Mouse (Mus musculus): ENCODE results near the gene Lpar3.
"Not testable (repeated sequence)": the region's sequence is repeated elsewhere in the genome, so short reads cannot be mapped to it uniquely, and the experiment has no call there.

Lpar3 gene

DNA sequence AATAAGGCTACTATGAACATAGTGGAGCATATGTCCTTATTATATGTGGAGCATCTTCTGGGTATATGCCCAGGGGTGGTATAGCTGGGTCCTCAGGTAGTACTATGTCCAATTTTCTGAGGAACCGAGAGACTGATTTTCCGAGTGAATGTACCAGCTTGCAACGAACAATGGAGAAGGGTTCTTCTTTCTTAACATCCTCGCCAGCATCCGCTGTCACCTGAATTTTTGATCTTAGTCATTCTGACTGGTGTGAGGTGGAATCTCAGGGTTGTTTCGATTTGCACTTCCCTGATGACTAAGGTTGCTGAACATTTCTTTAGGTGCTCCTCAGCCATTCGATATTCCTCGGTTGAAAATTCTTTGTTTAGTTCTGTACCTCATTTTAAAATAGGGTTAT, 11.0 kb upstream of the Lpar3 start:
- not testable (repeated sequence) for DNase-seq (ENCODE audit: low spot score in 2 of 2)

DNA sequence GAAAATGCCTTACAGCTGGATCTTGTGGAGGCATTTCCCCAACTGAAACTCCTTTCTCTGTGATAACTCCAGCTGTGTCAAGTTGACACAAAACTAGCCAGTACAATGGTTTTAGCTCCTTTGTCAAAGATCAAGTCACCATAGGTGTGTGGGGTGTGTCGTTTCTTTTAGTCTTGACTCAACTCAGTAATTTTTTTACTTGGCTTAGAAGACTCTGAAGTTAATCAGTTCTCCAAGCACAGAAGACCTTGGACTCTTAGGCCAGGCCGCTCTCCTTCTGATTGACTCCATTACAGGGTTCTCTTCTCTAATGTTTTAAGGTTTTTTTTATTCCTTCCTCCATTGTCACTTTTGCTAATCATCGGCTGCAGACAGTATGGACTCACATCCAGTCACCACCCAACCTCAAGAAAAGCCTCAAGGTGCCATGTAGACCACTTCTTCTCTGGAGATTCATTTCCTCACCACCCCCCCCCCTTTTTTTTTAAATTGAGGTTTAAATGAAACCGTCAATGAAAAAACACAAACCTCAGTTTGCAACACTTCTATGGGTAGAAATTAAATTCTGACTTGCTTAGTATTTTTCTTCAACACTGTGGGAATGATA, 9.5 kb upstream of the Lpar3 start:
- DNase-seq (ENCODE audit: low spot score in 2 of 2) = no peak

DNA sequence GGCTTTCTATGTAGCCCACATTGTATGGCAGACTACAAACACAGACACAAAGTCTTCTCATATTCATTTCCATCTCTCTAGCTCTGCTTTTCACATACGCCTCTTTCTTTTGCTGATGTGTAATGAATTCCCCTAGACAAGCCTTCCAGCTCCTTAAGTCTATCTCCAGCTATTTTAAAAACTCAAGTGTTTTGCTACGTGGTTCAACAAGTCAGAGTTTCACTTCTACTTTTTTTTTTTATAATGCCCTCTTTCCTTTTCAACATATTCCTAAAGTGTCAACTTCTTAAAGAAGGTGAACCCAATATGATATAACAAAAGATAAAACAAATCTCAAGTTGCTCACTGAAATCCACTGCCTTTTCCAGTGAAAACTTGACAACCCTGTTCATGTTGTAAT, 8.8 kb upstream of the Lpar3 start:
- DNase-seq (ENCODE audit: low spot score in 2 of 2) = no peak

DNA sequence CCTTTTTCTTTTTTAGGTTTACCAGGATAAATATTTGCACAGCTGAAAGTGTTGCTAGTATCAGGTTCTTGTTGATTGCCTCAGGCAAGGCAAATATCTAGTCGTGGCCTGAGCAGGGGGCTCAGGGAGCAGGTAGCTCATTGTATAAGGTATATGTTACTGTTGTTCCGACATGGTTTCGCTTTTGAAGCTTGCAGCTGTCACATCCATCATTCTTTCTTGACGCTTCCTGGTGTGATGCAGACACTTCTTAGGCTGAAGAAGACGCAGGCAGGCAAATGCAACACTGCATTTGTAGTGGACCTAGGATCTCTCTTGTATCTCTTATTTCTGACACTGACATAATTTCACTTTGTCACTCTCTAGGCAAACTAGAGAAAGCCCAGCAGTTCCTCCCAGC, 7.4 kb upstream of the Lpar3 start:
- no peak for DNase-seq (ENCODE audit: low spot score in 2 of 2)

DNA sequence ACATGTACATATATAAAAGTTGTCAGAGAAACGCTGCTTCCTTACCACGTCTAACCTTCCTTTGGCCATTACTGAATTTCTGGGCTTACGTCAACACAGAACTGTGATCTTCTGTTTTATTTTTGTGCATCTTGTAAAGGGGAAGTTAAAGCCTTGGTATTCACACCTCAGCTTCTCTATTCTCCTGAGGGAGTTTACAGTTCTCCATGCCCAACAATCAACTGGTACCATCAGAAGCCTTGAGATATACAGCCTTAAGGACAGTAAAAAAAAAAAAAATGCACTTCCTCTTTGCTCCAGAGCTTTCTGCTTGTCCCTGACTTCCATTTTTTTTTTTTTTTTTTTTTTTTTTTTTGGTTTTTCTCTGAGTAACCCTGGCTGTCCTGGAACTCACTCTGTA, 4.2 kb upstream of the Lpar3 start:
- DNase-seq (ENCODE audit: low spot score in 2 of 2) = no peak

DNA sequence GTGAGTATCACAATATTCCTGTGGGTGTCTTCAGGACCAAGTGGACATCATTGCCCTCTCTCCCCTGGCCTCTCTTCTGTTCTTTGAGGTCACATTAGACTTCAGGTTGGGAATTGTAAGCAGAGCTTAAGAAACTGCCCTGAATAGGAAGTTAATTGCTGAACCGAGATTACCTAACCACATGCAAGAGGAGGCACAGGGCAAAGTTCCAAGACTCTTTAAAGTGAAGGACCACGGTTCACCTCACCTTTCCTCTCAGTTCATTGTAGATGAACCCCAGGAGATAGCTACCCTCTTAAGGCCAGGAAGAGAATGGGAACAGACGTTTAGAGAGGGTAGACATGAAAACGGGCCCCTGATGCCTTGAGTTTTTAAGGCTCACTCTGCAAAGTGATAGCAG, 3.5 kb downstream of the Lpar3 start:
- DNase-seq (ENCODE audit: low spot score in 2 of 2) = no peak

DNA sequence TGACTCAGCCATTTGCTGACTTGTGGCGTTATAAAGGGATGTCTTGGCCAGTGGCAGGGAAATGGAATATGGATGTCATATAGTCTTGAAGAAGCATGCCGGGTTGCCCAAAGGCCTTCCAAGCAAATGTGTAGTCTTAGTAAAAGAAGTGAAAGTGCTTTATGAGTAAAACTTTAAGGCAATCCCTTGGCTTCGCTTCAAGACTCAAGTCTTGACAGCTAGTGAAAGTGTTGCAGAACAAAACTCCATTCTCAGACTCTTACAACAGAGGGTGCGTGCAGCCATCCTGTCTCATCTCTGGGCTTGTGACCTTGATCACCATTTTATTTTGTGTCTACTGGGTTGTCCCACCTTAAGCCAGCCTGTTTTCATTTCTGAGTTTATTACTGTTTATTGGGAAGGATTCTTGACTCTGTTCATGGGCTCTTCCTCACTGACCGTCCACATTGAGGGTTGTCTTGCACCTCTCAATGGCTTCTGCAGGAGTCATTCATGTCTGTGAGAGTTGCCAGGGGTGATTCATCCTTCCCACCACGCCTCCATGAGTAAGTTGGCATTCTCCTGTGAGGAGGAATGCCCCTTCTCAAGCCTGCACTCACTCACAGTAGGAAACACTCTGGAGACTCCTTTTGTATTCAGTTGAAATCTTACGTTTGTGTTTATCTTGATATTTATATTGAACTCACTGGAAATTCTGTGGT, 4.4 kb downstream of the Lpar3 start:
- DNase-seq (ENCODE audit: low spot score in 2 of 2) = no peak

DNA sequence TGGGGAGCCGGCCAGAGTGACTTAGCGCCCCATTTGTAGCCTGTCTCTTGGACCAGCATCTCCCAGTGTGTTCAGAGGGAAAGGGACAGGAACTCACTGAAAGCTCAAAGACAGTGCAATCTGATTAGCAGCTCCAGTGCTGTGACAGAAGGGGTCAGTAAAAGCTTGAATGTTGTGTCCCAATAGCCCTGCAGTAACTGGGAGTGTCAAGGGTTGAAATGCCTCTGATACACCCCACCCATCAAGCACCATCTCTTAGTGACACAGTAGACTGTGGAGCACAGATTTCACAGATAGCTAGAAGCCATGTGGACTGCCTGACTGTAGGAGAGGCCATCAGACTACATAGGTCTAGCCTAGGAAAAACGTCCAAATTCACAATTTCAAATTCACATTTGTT, 6.7 kb downstream of the Lpar3 start:
- no peak for DNase-seq (ENCODE audit: low spot score in 2 of 2)

DNA sequence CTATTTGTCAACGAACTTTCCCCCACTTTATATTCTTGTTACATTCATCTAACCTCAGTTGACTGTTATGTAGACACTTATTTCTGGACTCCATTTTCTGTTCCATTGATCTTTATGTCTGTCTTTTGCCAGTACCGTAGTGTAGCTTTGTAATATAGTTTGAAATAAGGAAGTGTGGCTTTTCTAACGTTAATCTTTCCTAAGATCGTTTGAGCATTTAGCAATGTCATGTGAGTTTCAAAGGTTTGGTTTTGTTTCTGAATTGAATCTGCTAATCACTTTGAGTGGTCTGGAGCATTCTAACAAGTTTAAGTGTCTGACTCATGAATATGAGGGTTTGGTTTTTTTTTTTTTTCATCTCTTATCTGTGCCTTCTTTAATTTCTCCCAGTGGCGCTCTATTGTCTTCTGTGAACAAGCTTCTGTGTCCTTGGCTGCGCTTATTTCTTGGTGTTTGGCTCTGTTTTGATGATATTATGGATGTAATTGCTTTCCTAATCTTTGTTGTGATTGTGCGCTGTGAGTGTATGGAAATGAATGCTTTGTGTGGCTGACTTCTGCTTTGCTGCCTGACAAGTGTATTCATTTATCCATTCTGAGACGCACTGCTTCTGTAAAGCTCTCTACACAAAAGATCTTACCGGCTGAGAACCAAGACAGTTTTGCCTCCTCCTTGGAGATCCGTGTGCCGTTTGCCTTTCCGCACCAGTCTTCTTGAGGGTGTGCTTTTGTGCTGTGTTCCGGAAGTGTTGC, 8.0 kb downstream of the Lpar3 start:
- DNase-seq (ENCODE audit: low spot score in 2 of 2) = no peak

DNA sequence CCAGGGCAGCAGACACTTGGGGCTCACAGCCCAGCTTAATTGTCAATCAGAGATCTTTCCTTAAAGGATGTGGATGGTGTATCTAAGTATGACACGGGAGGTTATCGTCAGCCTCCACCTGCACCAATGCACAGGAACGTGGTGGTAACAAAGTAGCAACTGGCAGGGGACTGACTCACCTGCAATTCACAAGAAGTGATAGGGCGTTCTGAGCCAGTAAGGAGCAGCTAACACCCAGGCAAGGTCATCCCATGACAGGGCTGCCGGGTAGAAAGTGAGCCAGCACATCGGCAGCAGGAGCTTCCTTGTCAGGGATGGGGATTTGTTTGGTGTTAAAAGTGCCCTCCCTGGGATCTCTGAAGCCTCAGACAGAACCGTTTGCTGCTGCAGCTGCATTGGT, 11.9 kb downstream of the Lpar3 start:
- DNase-seq (ENCODE audit: low spot score in 2 of 2) = no peak

DNA sequence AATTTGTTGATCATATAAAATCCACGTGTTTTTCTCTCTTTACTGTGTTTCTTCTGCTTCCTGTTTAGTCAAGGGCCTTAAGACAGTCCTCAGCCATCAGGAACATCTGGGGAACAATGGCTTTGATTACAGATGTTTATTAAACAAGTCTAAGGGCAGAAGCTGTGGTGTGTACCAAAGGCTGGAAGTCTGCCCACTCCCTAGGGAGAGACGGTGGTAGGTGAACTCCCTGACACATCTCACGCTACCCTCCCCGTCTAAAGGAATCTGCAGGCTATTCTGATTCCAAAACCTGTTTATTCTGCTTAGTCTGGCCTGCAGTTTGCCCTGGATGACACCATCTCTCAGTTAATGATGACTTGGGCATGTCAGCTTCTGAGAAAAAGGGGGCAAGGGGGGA, 13.0 kb downstream of the Lpar3 start:
- DNase-seq (ENCODE audit: low spot score in 2 of 2) = no peak

DNA sequence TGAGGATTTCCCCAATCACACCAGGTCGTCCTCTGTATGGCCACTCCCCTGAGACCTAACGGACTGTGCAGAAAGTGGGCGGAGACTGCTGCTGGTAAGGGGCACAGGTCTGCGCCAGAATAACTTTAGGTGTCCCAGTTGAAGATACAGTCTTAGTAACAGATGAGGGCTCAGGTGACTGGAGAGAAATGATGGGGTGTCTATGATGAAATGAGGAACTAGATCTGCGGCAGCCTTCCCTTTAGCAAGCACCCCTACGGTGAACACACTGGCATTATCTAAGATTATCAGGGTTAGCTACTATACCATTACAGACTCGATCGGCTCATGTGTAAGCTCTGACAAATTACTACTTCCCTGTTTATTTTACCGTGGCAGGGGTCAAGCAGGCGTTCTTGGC, 13.8 kb downstream of the Lpar3 start:
- no peak for DNase-seq (ENCODE audit: low spot score in 2 of 2)

DNA sequence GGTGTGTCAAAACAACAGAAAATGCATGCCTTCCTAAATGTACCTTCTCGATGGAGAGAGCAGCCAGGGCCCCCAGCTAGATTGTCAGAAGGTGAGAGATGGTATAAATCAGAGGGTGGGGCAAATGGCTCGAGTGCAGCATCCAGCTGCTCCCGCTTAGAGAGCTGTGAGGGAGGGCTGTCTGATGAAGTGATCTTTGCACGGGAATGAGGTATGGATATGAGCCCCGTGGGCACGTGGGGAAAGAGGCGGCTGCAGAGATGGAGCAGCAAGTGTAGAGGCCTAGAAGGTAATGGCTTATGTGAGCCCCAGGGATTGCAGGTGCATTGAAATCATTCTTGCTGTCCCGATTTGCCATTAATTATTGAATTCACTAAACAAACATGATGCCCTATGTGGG, 15.5 kb downstream of the Lpar3 start:
- DNase-seq (ENCODE audit: low spot score in 2 of 2) = no peak

DNA sequence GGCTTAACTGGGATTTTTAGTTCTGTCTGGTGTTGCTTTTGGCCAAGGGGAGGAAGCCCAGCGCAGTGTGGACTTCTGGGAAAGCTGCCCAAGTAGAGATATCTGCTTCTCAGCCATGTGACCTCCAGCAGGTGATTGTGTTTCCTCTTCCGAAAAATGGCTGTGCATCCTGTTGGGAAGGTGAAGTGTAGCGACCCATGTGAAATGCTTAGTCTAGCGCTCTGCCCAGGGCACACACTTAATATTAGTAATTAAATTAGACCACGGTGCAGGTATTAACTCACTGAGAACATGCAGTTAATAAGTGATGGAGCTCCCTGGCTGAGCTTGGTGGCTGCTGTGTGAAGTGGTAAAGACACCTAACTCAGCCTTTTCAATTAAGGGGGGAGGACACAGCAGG, 16.9 kb downstream of the Lpar3 start:
- DNase-seq (ENCODE audit: low spot score in 2 of 2) = no peak

DNA sequence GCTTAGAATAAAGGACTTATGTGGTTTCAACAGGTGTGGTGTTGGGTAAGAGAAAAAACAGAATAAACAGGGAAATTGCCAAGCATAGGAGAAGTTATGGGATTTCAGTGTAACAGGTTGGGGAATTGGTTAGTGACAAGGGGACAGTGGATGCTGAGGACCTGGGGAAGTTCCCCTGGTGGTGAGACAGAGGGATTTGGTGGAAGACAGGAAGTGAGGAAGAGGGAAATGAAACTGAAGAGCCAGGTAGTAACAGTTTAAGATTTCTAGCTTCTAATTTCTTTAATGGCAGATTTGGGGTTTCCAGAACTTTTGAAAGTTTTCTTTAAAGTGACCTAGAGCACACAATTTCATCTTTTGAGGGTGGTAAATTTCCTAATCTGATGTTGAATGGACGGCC, 23.9 kb downstream of the Lpar3 start:
- no peak for DNase-seq (ENCODE audit: low spot score in 2 of 2)

DNA sequence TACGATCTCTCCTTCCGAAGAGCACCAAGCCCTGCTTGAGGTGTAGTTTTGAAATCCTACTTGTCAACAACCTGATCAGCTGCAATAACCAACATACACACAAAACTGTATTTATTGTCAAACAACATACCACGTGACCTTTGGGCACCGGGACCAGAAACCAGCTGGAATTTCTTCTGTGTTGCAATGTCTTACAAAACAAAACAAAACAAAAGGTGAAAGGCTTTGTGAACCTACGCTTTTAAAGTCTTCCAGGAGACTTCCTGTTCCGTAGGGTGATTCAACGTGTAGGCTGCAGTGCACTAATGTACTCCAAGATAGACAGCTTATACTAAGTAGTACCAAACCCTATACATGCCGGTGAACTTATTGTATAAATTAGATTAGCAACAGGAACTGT, 25.8 kb downstream of the Lpar3 start:
- peak in 1 of 2 experiments; percentile 19 for DNase-seq (ENCODE audit: low spot score in 2 of 2)

DNA sequence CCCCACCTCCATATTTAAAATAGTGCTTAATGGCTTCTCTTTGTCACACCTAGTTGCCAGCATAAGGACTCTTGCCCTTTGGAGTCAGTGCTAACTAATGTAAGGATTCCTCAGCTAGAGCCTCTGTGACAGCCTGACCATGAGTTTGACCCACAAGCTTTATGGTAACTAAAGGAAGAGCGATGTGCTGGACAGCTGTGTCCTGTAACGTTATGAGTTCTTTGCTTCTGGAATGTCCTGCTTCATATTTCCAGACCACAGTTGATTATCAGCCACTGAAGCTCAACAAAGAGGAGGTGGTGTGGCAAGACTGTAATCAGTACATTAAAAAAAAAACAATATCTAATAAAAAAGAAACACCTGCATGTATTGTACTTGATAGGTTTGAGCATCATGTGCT, 26.2 kb downstream of the Lpar3 start:
- DNase-seq (ENCODE audit: low spot score in 2 of 2) = no peak

DNA sequence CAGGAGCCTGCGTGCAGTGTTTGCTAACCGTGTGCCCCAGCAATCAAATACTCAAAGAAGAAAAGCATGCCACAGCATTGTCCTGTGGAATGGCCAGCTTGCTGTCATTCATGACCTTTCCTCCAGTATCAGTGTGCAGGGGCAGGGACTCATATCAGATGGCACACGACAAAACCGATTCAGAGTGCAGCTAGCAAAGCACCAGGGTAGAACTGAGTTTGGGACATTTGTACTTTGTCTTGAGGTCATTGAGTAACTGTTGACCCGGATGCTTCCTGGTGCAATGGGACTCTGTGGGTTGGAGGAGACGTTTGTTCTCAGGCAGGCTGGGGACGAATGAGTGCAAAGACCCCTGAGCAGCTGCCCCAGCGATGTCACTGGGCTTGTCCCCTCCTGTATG, 29.1 kb downstream of the Lpar3 start:
- DNase-seq (ENCODE audit: low spot score in 2 of 2) = no peak

DNA sequence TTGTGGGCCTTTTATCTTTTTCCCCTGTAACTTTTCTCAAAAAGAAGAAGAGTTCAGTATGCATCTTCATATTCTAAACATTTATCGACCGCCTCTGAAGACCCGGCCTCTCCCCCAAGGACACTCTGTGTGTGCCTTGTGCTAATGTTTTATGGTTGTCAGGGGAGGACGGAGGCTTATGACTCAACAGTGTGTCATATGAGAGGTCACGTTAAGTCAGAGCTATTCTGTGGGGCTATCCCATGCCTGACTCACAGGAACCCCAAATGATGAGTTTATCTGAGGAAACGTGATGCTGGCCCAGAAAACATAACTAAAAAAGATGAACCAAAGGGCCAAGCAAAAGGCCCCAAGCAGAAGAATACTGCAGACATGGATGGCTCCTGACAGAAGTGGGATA, 31.0 kb downstream of the Lpar3 start:
- peak in 1 of 2 experiments; percentile 23 for DNase-seq (ENCODE audit: low spot score in 2 of 2)

DNA sequence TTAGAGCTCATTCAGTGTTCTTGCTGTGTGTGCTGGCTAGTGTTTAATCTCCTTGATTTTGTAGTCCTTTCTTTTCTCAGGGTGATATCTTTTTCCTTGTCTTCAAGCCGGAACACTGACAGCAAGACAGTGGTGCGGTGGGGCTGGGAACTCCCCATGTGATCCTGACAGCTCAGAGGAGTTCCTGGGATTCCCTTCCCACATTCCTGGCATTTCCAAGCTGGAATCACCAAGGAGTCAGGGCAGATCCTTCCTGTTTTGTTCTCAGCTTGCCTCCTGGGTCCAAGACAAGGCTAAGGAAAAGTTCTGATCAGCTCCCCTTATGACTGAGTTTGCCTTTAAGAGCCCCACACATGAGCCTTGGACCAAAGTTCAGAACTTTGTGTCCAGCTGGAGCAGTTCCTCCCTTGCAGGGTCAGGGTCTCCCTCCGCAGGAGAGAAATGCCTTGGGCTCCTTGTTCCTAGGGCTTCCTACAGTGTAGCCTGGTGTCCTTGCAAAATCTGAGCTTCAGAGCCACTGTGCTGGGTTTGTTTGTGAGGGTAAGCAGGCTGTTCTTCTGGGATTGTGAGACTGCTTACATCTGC, 33.1 kb downstream of the Lpar3 start:
- no peak for DNase-seq (ENCODE audit: low spot score in 2 of 2)

DNA sequence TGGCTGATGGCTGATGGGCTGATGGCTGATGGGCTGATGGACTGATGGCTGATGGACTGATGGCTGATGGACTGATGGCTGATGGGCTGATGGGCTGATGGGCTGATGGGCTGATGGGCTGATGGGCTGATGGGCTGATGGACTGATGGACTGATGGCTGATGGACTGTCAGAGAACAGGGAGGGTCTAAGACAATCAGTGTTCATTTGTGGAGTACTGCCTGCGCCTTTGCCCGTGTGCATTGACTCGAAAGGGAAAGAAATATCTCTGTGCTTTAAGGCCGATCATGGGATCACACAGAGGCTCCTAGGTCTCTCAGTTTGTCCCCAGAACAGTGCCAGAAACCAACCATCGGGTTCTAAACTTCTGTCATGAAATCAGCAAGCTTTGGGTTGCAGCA, 34.4 kb downstream of the Lpar3 start:
- no peak for DNase-seq (ENCODE audit: low spot score in 2 of 2)

DNA sequence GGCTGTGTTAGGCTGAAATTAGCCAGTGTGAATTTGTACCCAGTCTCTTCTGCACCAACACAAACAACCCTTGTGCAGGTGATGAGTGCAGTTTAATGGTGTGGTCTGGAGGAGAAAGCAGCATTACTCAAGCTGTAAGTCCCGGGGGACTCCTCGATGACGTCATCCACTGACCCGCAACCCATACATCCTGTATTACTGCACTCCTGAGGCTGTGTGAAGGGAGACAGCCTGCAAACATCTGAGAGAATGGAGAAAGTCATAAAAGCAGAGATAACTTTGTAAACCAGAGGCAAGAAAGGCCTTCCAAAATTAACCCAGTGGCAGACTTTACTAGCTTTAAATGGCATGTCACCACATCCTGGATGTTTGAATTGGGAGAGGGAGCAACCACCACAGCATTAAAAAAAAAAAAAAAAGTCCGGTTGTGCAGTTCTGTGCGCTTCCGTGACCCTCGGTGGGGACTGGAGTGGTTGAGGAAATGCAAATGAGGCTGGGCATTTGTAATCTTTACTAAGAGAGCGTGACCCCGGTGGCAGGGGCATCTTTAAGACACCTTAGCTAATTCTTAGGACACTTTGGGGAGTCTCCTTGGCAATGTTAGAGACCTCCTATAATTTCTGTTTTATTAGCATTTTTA, 36.8 kb downstream of the Lpar3 start:
- no peak for DNase-seq (ENCODE audit: low spot score in 2 of 2)

Data from urinary bladder, postnatal 36 days (tissue).